Mouse (Mus musculus) lung, embryonic 15.5 days (tissue): Measurements from ENCODE around the gene Grk1. TPM values are rescaled to one million over a fixed set of nuclear protein-coding genes. Genes with fewer than 3 reads are reported as not detected.

Experiments used
- ATAC-seq: fragments of 200-750 bp; cut with Nextera tagmentation; 2 replicates; pipeline ENCODE4 v1.8.0; 2017; ENCODE audit warnings: moderate number of reproducible peaks, borderline replicate concordance; ENCODE audit not compliant: low FRiP score, low TSS enrichment; ENCODE audit errors: extremely low read depth
- H3K27ac ChIP-seq: fragments of 300-500 bp; sonication (generic); 2 replicates; pipeline ENCODE4 v1.5.1; 2015; ENCODE audit warnings: moderate library complexity, mild to moderate bottlenecking, inconsistent platforms
- H3K27me3 ChIP-seq: fragments of 300-500 bp; sonication (generic); 2 replicates; pipeline ENCODE4 v1.6.1; 2015; ENCODE audit warnings: inconsistent platforms
- H3K36me3 ChIP-seq: fragments of 300-500 bp; sonication (generic); 2 replicates; pipeline ENCODE4 v1.6.1; 2015; ENCODE audit warnings: inconsistent platforms
- H3K4me1 ChIP-seq: fragments of 300-500 bp; sonication (generic); 2 replicates; pipeline ENCODE4 v1.6.1; 2015; ENCODE audit warnings: inconsistent platforms
- H3K4me2 ChIP-seq: fragments of 300-500 bp; sonication (generic); 2 replicates; pipeline ENCODE4 v1.6.1; 2015; ENCODE audit warnings: inconsistent platforms, mild to moderate bottlenecking, moderate library complexity
- H3K4me3 ChIP-seq: fragments of 300-500 bp; sonication (generic); 2 replicates; pipeline ENCODE4 v1.5.1; 2015; ENCODE audit warnings: mild to moderate bottlenecking, inconsistent platforms
- H3K9ac ChIP-seq: fragments of 300-500 bp; sonication (generic); 2 replicates; pipeline ENCODE4 v1.6.1; 2015; ENCODE audit warnings: inconsistent platforms
- H3K9me3 ChIP-seq: fragments of 300-500 bp; sonication (generic); 2 replicates; pipeline ENCODE4 v1.6.1; 2016; ENCODE audit warnings: inconsistent platforms
- WGBS: fragments of 180-500 bp; shearing (Covaris S2); methylation state at CpG from one replicate; pipeline ENCODE4 v1.1.7; 2015; 5-methylcytosine and 5-hydroxymethylcytosine counted together
- polyA plus RNA-seq: library from polyadenylated mRNA; unstranded; fragments of >200 nt; fragmentation: Nextera tagmentation; extraction: Ambion mirVana; gene quantifications from 2 replicates; pipeline ENCODE4 v1.2.1, GENCODE M21; 2015

Grk1 gene
- polyA plus RNA-seq, 1 experiment from 2014 or later, result not detected

GRCm38 (mm10) chr8:13396725-13397124, 8.2 kb upstream of the Grk1 start, which contains the start of gene Atp4b:
Gene Atp4b (minus strand): TSS chr8:13396825.
- Histone ChIP-seq H3K4me3 (no peak within 1 kb of the TSS), H3K9ac (no peak within 1 kb of the TSS), H3K27ac (no peak within 1 kb of the TSS), H3K36me3 (no peaks in the 10 kb centered on the region), H3K4me1 (no peaks in the 10 kb centered on the region), H3K9me3 (no peaks in the 10 kb centered on the region), H3K27me3 (no peaks in the 10 kb centered on the region), H3K4me2 (no peak within 1 kb of the TSS)
- 72% methylated on average over 5 of the region's 5 CpGs for WGBS
- no peak for ATAC-seq

GRCm38 (mm10) chr8:13403517-13403916, 1.4 kb upstream of the Grk1 start:
- no peak overlapping the region for H3K4me2 ChIP-seq
- ATAC-seq, result no peak

GRCm38 (mm10) chr8:13406011-13406410, 1.1 kb downstream of the Grk1 start:
- Histone ChIP-seq H3K9me3 (no peaks in the 10 kb centered on the region), H3K4me3 (no peak overlapping the region), H3K4me2 (no peak overlapping the region), H3K27me3 (no peaks in the 10 kb centered on the region), H3K36me3 (no peaks in the 10 kb centered on the region), H3K27ac (no peak overlapping the region), H3K9ac (no peak overlapping the region), H3K4me1 (no peaks in the 10 kb centered on the region)
- WGBS, result 83% methylated on average over 5 of the region's 5 CpGs
- no peak for ATAC-seq

More at GRCm38 (mm10) chr8:13403517-13403916, 1.4 kb upstream of the Grk1 start:
- Histone ChIP-seq H3K4me3 (no peak overlapping the region), H3K27me3 (no peaks in the 10 kb centered on the region), H3K27ac (no peak overlapping the region), H3K4me1 (no peaks in the 10 kb centered on the region), H3K9ac (no peak overlapping the region), H3K36me3 (no peaks in the 10 kb centered on the region), H3K9me3 (no peaks in the 10 kb centered on the region)
- WGBS, result 38% methylated on average over 6 of the region's 6 CpGs

- Histone ChIP-seq H3K9me3 (no peaks in the 10 kb centered on the region), H3K9ac (no peak overlapping the region), H3K27ac (no peak overlapping the region), H3K4me2 (no peak overlapping the region), H3K36me3 (no peaks in the 10 kb centered on the region), H3K4me3 (no peak overlapping the region), H3K27me3 (no peaks in the 10 kb centered on the region), H3K4me1 (no peaks in the 10 kb centered on the region)
- 33% methylated on average over 6 of the region's 6 CpGs for WGBS
- no peak for ATAC-seq
Observed at GRCm38 (mm10) chr8:13411597-13411996, 6.7 kb downstream of the Grk1 start.

GRCm38 (mm10) chr8:13412891-13413558, 8.1 kb downstream of the Grk1 start:
- no peak for ATAC-seq
- 58% methylated on average over 13 of the region's 13 CpGs for WGBS

GRCm38 (mm10) chr8:13413823-13414390, 9.0 kb downstream of the Grk1 start:
- WGBS, result 38% methylated on average over 12 of the region's 12 CpGs
- no peak for ATAC-seq

More at GRCm38 (mm10) chr8:13412891-13413558, 8.1 kb downstream of the Grk1 start:
- no peak overlapping the region for H3K9ac ChIP-seq
- H3K4me1 ChIP-seq, result no peaks in the 10 kb centered on the region
- H3K4me3 ChIP-seq, result no peak overlapping the region
- no peaks in the 10 kb centered on the region for H3K9me3 ChIP-seq
- H3K36me3 ChIP-seq, result no peaks in the 10 kb centered on the region
- H3K4me2 ChIP-seq, result no peak overlapping the region
- no peaks in the 10 kb centered on the region for H3K27me3 ChIP-seq
- H3K27ac ChIP-seq, result no peak overlapping the region

GRCm38 (mm10) chr8:13415879-13416278, 11.0 kb downstream of the Grk1 start:
- Histone ChIP-seq H3K27me3 (no peaks in the 10 kb centered on the region), H3K4me2 (no peak overlapping the region), H3K4me3 (no peak overlapping the region), H3K27ac (no peak overlapping the region), H3K9ac (no peak overlapping the region), H3K4me1 (no peaks in the 10 kb centered on the region), H3K36me3 (no peaks in the 10 kb centered on the region), H3K9me3 (no peaks in the 10 kb centered on the region)
- ATAC-seq, result no peak
- 62% methylated on average over 10 of the region's 10 CpGs for WGBS

More at GRCm38 (mm10) chr8:13413823-13414390, 9.0 kb downstream of the Grk1 start:
- no peak overlapping the region for H3K27ac ChIP-seq
- no peak overlapping the region for H3K9ac ChIP-seq
- no peaks in the 10 kb centered on the region for H3K9me3 ChIP-seq
- no peaks in the 10 kb centered on the region for H3K27me3 ChIP-seq
- H3K4me1 ChIP-seq, result no peaks in the 10 kb centered on the region
- H3K4me3 ChIP-seq, result no peak overlapping the region
- no peaks in the 10 kb centered on the region for H3K36me3 ChIP-seq
- no peak overlapping the region for H3K4me2 ChIP-seq

GRCm38 (mm10) chr8:13419111-13419639, 14.3 kb downstream of the Grk1 start:
- no peak overlapping the region for H3K27ac ChIP-seq
- no peaks in the 10 kb centered on the region for H3K9me3 ChIP-seq
- H3K27me3 ChIP-seq, result no peaks in the 10 kb centered on the region
- no peak overlapping the region for H3K9ac ChIP-seq
- WGBS, result 68% methylated on average over 2 of the region's 2 CpGs
- no peaks in the 10 kb centered on the region for H3K4me1 ChIP-seq
- no peak overlapping the region for H3K4me3 ChIP-seq
- H3K36me3 ChIP-seq, result no peaks in the 10 kb centered on the region
- no peak for ATAC-seq
- no peak overlapping the region for H3K4me2 ChIP-seq

- ATAC-seq, result no peak
- Histone ChIP-seq H3K4me1 (no peaks in the 10 kb centered on the region), H3K27me3 (no peaks in the 10 kb centered on the region), H3K4me2 (no peak overlapping the region), H3K9ac (no peak overlapping the region), H3K9me3 (no peaks in the 10 kb centered on the region), H3K36me3 (no peaks in the 10 kb centered on the region), H3K27ac (no peak overlapping the region), H3K4me3 (no peak overlapping the region)
- 89% methylated on average over 6 of the region's 6 CpGs for WGBS
Observed at GRCm38 (mm10) chr8:13420970-13421369, 16.1 kb downstream of the Grk1 start.

- ATAC-seq, result no peak
- 56% methylated on average over 6 of the region's 6 CpGs for WGBS
- Histone ChIP-seq H3K9ac (no peak overlapping the region), H3K36me3 (no peaks in the 10 kb centered on the region), H3K27me3 (no peaks in the 10 kb centered on the region), H3K4me2 (no peak overlapping the region), H3K4me1 (no peaks in the 10 kb centered on the region; the same call in 1 of the 2 replicates), H3K9me3 (no peaks in the 10 kb centered on the region), H3K27ac (0 out of 2 replicates have a peak overlapping the region, but pooled peaks have one; percentile 8), H3K4me3 (no peak overlapping the region)
Observed at GRCm38 (mm10) chr8:13427351-13427750, 22.5 kb downstream of the Grk1 start.

- no peak for ATAC-seq
- no peak overlapping the region for H3K9ac ChIP-seq
- H3K36me3 ChIP-seq, result no peaks in the 10 kb centered on the region
- no peak overlapping the region for H3K27ac ChIP-seq
- no peak overlapping the region for H3K4me3 ChIP-seq
- WGBS, result 74% methylated on average over 9 of the region's 9 CpGs
- no peak overlapping the region for H3K4me2 ChIP-seq
- H3K9me3 ChIP-seq, result no peaks in the 10 kb centered on the region
- H3K27me3 ChIP-seq, result no peaks in the 10 kb centered on the region
- no peaks in the 10 kb centered on the region; the same call in 1 of the 2 replicates for H3K4me1 ChIP-seq
Observed at GRCm38 (mm10) chr8:13428156-13428555, 23.3 kb downstream of the Grk1 start.

- no peak overlapping the region for H3K9ac ChIP-seq
- peaks cover 16% of the 10 kb centered on the region for H3K27me3 ChIP-seq
- no peak for ATAC-seq
- H3K4me3 ChIP-seq, result no peak overlapping the region
- no peak overlapping the region for H3K4me2 ChIP-seq
- no peaks in the 10 kb centered on the region for H3K9me3 ChIP-seq
- no peaks in the 10 kb centered on the region for H3K36me3 ChIP-seq
- H3K27ac ChIP-seq, result no peak overlapping the region
- WGBS, result 63% methylated on average over 7 of the region's 7 CpGs
- H3K4me1 ChIP-seq, result no peaks in the 10 kb centered on the region; the same call in 1 of the 2 replicates
Observed at GRCm38 (mm10) chr8:13430412-13430811, 25.5 kb downstream of the Grk1 start.
